Mouse (Mus musculus) A20 (cell line): ENCODE results near the gene Mast3.
"Not testable (repeated sequence)": the region's sequence is repeated elsewhere in the genome, so short reads cannot be mapped to it uniquely, and the experiment has no call there.

Experiments used
- DNase-seq: peaks from one replicate; pipeline ENCODE4 v3.0.0-alpha.2; 2011; ENCODE audit warnings: low read depth, low spot score

Mast3 gene

GRCm38 (mm10) chr8:70834071-70834470 is 29.2 kb upstream of the Mast3 start:
- no peak for DNase-seq

GRCm38 (mm10) chr8:70833520-70833919 is 28.7 kb upstream of the Mast3 start:
- DNase-seq: no peak

- no peak for DNase-seq
Observed at GRCm38 (mm10) chr8:70833018-70833482, 28.2 kb upstream of the Mast3 start.

DNA sequence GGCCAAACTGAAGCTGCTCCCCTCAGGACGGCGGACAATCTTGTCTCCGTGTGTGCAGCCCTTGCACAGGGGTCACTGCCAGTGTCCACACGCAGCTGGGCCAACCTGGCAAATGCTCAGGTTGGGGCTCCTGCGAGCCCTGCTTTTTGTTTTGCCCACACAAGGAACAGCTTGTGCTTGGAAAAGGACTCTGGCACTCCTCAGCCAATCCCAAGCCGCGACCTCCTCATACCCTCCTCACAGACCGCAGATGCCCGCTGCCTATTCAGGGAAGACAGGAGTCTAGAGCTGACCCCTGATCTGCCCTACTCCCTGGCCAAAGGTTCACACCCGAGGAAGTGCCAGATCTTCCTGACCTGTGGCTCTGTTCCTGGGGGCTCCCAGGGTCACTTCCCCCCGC is 27.5 kb upstream of the Mast3 start:
- DNase-seq: no peak

GRCm38 (mm10) chr8:70831517-70831916 is 26.7 kb upstream of the Mast3 start:
- DNase-seq: no peak

DNA sequence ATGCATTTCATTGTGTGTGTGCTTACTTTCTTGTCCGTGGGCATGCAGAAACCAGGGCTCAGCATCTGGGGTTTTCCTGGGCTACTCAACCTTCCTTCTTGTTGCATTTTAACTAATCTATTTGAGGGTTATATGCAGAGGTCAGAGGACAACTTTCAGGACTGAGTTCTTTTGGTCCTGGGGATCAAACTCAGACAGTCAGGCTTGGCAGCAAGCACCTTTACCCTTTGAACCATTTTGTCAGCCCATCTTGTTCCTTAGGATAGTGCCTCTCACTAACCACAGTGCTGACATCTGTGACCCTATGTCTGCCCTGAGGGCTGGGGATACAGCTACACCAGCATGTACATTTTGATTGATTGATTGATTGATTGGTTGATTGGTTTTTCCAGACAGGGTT is 22.9 kb upstream of the Mast3 start:
- no peak for DNase-seq

DNA sequence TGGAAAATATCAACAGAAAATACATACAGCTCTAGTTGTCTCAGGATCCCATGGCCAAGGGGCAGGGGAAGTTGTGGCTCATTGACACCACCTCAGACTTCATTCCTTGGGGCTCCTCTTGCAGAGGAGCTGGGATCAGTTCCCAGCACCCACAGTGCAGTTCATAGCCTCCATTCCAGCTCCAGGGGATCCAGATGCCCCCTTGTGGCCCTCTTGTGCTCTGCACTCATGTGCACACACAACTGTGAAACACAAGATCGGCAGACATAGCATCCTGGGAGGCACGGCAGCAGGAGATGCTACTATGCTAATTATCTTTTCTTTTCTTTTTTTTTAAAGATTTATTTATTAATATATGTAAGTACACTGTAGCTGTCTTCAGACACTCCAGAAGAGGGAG is 22.2 kb upstream of the Mast3 start:
- DNase-seq: no peak

- DNase-seq: no peak
Observed at GRCm38 (mm10) chr8:70825816-70826215, 21.0 kb upstream of the Mast3 start.

- no peak for DNase-seq
Observed at GRCm38 (mm10) chr8:70823802-70824201, 18.9 kb upstream of the Mast3 start.

DNA sequence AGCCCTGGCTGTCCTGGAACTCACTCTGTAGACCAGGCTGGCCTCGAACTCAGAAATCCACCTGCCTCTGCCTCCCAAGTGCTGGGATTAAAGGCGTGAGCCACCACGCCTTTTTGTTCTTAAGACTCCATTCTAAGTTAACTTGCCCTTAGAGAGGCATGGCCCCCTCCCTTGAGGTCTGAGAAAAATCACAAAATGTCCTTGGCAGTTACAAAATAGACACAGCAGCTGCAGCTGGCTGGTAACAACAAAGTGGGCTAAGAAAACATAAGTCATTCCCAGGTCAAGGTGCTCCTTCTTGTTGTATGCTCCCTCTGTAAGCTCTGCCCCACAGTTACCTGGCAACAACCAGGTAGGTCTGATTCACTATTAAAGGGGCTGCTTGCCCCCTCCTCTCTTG is 17.7 kb upstream of the Mast3 start:
- not testable (repeated sequence) for DNase-seq

GRCm38 (mm10) chr8:70821992-70822391 is 17.1 kb upstream of the Mast3 start:
- no peak for DNase-seq

GRCm38 (mm10) chr8:70821399-70821962 is 16.6 kb upstream of the Mast3 start:
- DNase-seq: peak; percentile 76

GRCm38 (mm10) chr8:70820101-70820935 is 15.5 kb upstream of the Mast3 start:
- no peak for DNase-seq

DNA sequence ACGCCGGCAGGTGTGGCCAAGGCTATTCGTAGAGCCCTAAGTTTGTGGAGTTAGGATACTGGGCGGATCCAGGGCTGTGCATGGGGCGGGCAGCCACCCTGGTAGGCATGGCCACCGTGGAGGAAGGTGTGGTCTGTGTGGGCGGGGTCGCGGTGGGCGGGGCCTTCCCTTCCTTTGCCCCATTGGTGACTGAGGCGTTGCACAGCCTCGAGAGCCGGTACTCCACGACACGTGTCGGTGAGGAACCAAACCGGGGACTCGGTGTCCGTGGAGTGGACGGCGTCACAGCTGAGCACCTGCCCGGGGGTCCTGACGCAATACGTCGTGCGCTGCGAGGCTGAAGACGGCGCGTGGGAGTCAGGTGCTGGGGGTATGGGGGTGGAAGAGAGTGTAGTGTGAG is 11.8 kb upstream of the Mast3 start:
- no peak for DNase-seq

- DNase-seq: no peak
Observed at GRCm38 (mm10) chr8:70812885-70813284, 8.0 kb upstream of the Mast3 start.

- DNase-seq: no peak
Observed at GRCm38 (mm10) chr8:70812055-70812454, 7.2 kb upstream of the Mast3 start.

DNA sequence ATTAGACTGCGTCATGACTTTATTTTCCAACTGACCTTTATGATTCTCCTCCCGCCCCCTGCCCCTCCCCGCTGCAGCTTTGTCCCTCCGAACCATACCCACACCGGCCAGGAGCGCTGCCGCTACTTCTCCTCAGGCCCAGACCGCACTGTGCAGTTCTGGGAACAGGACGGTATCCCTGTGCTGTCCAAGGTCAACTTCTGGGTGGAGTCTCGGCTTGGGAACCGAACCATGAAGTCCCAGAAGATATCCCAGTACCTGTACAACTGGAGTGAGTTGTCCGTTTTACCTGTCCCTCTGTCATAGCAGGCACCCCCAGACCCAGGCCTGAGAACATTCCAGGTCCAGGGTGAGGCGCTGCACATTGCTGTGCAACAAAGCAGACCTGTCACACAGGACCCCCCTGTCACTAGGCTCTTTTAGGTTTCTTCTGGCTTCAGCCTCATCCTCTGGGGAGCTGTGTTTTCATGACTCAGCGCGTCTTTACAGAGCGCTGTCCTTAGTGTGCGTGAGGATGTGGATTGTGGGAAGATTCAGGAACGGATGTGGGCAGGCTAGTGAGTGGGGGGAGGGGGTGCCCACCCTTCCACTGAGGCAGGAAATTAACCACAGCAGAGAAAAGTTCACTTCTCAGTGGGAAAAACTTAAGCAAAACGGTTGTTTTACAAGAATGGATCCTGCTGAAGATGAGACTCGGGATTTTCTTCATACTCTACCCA is 6.3 kb upstream of the Mast3 start:
- DNase-seq: no peak

GRCm38 (mm10) chr8:70808955-70809701 is 4.3 kb upstream of the Mast3 start:
- no peak for DNase-seq

DNA sequence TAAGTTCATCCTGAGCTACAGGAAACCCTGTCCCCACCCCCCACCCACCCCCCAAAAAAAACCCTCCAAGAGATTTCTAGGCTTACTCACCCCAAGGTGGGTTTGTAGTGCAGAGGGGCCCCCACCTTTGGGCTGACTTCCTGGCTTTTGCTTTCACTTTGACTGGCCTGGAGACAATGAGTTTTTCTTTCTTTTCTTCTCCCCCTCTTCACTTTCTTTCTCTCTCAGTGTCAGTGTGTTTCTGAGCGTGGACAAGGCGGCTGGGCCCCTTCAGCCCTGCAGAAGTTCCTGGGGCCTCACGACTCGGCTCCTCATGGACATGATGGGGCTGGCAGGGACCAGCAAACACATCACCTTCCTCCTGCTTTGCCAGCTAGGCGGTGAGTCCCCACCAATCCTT is 3.4 kb upstream of the Mast3 start, which contains the start of gene Il12rb1:
Il12rb1 (plus strand) TSS at position 211 of the 400 bp plus-strand sequence.
- peak; percentile 43 for DNase-seq

DNA sequence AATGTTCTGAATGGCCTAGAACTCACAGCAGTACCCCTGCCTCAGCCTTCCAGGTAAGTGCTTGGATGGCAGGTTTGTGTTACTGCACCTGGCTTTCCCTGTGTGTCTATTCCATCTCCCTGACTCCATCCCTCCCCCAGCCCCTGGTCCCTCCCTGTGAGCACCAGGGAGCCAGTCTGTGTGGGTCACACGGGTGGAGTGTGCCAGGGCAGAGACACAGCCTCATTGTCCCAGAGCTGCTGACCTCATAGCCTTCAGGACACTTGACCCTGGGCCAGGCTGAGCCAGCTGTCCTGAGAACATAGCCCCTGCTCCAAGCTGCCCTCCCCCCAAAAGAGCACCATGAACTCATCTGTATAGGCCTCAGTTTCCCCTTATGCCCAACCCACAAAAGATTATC is 2.5 kb upstream of the Mast3 start:
- DNase-seq: no peak

GRCm38 (mm10) chr8:70806541-70806940 is 1.7 kb upstream of the Mast3 start:
- DNase-seq: no peak
